Mouse (Mus musculus): ENCODE results near the gene Akain1. TPM values are rescaled to one million over a fixed set of nuclear protein-coding genes. Genes with fewer than 3 reads are reported as not detected.

Akain1 gene
- polyA plus RNA-seq, 1 experiment from 2014 or later, result not detected

DNA sequence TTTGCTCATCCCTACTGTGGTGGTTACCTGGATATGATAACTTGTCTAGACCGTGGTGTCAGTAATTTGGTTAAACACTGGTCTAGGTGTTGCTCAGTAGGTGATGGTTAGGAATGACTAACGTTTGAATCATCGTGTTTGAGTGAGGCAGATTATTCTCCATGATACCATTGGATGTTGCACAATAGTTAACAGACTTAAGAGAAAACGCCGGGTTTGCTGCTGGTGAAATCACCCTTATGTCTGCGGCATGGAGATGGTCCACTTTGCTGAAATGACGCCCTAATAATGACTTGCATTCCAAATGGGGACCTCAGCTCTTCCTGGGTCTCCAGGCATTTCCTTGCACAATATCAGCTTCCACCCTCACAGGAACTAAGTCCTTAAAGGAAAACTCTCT is 22.6 kb downstream of the Akain1 start:
- Histone ChIP-seq H3K36me3 (ENCODE audit: inconsistent target) (no peaks in the 10 kb centered on the region), H3K4me3 (ENCODE audit: inconsistent target) (no peak overlapping the region), H3K79me2 (ENCODE audit: inconsistent target) (no peaks in the 10 kb centered on the region), H3K27ac (no peak overlapping the region)
- WGBS (ENCODE audit: missing documents), result 67% methylated on average over 7 of the region's 7 CpGs

GRCm38 (mm10) chr17:69463037-69463436 is 23.9 kb downstream of the Akain1 start:
- H3K27ac ChIP-seq, result no peak overlapping the region
- 96% methylated on average over 3 of the region's 3 CpGs for WGBS (ENCODE audit: missing documents)
- H3K36me3 ChIP-seq (ENCODE audit: inconsistent target), result no peaks in the 10 kb centered on the region
- H3K79me2 ChIP-seq (ENCODE audit: inconsistent target), result no peaks in the 10 kb centered on the region
- no peak overlapping the region for H3K4me3 ChIP-seq (ENCODE audit: inconsistent target)

GRCm38 (mm10) chr17:69471171-69471570 is 32.0 kb downstream of the Akain1 start:
- no peak overlapping the region for H3K27ac ChIP-seq
- no peaks in the 10 kb centered on the region for H3K36me3 ChIP-seq (ENCODE audit: inconsistent target)
- WGBS (ENCODE audit: missing documents), result 58% methylated on average over 10 of the region's 10 CpGs
- no peaks in the 10 kb centered on the region for H3K79me2 ChIP-seq (ENCODE audit: inconsistent target)
- no peak overlapping the region for H3K4me3 ChIP-seq (ENCODE audit: inconsistent target)

GRCm38 (mm10) chr17:69472401-69472800 is 33.3 kb downstream of the Akain1 start:
- no peaks in the 10 kb centered on the region for H3K36me3 ChIP-seq (ENCODE audit: inconsistent target)
- 60% methylated on average over 9 of the region's 9 CpGs for WGBS (ENCODE audit: missing documents)
- no peak overlapping the region for H3K27ac ChIP-seq
- H3K4me3 ChIP-seq (ENCODE audit: inconsistent target), result no peak overlapping the region
- H3K79me2 ChIP-seq (ENCODE audit: inconsistent target), result no peaks in the 10 kb centered on the region

- Histone ChIP-seq H3K79me2 (ENCODE audit: inconsistent target) (no peaks in the 10 kb centered on the region), H3K4me3 (ENCODE audit: inconsistent target) (no peak overlapping the region), H3K27ac (no peak overlapping the region), H3K36me3 (ENCODE audit: inconsistent target) (no peaks in the 10 kb centered on the region)
- WGBS (ENCODE audit: missing documents), result 87% methylated on average over 4 of the region's 4 CpGs
Observed at GRCm38 (mm10) chr17:69474084-69474483, 35.0 kb downstream of the Akain1 start.

- no peak overlapping the region for H3K27ac ChIP-seq
- WGBS (ENCODE audit: missing documents), result under 1% methylated on average over 20 of the region's 20 CpGs
- H3K36me3 ChIP-seq (ENCODE audit: inconsistent target), result no peaks in the 10 kb centered on the region
- H3K4me3 ChIP-seq (ENCODE audit: inconsistent target), result no peak overlapping the region
- no peaks in the 10 kb centered on the region for H3K79me2 ChIP-seq (ENCODE audit: inconsistent target)
Observed at GRCm38 (mm10) chr17:69475423-69475822, 36.3 kb downstream of the Akain1 start.

- WGBS (ENCODE audit: missing documents), result 39% methylated on average over 2 of the region's 2 CpGs
- Histone ChIP-seq H3K4me3 (ENCODE audit: inconsistent target) (no peak overlapping the region), H3K79me2 (ENCODE audit: inconsistent target) (no peaks in the 10 kb centered on the region), H3K27ac (no peak overlapping the region), H3K36me3 (ENCODE audit: inconsistent target) (no peaks in the 10 kb centered on the region)
Observed at GRCm38 (mm10) chr17:69477526-69477925, 38.4 kb downstream of the Akain1 start.

DNA sequence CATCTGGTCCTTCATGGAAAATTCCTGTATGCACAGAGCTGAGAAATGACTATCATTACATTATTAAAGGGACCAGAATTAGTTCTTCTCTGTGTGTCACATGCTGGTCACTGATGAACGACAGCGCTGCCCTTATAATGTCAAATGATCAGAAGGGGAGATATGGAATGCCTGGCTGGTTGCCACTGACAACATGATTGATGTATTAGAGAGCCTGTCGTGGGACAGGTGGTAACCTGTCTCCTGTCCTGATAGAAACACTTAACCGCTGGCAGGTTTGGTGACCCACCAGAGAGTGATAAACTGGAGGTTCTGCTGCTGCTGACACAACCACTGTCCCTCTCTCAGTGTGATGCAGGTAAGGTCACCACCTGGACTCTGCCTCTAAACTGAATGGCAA is 40.1 kb downstream of the Akain1 start:
- Histone ChIP-seq H3K4me3 (ENCODE audit: inconsistent target) (no peak overlapping the region), H3K27ac (no peak overlapping the region), H3K36me3 (ENCODE audit: inconsistent target) (no peaks in the 10 kb centered on the region), H3K79me2 (ENCODE audit: inconsistent target) (no peaks in the 10 kb centered on the region)
- WGBS (ENCODE audit: missing documents), result 85% methylated on average over 4 of the region's 4 CpGs

- 85% methylated on average over 12 of the region's 12 CpGs for WGBS (ENCODE audit: missing documents)
- H3K79me2 ChIP-seq (ENCODE audit: inconsistent target), result no peaks in the 10 kb centered on the region
- no peak overlapping the region for H3K27ac ChIP-seq
- H3K4me3 ChIP-seq (ENCODE audit: inconsistent target), result no peak overlapping the region
- H3K36me3 ChIP-seq (ENCODE audit: inconsistent target), result no peaks in the 10 kb centered on the region
Observed at GRCm38 (mm10) chr17:69487116-69487515, 48.0 kb downstream of the Akain1 start.

DNA sequence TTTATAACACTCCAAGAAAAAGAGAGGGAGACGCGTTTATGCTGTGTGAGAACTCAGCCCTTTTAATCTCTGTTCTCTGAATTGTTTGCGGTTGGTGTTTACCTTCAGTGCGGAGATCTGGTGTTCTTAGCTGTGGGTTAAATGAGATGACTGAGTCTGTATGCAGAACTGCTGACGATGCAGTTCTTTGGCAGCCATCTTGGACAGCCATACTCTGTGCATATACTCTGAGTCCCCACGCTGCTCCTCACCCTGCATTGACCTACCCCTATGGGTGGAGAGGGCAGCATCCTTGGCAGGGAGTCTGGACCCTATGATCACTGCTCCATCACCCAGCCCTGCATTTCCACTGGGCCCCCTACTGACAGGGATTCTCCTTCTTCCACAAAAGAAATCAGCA is 48.8 kb downstream of the Akain1 start:
- H3K27ac ChIP-seq, result no peak overlapping the region
- WGBS (ENCODE audit: missing documents), result 92% methylated on average over 6 of the region's 6 CpGs
- no peaks in the 10 kb centered on the region for H3K36me3 ChIP-seq (ENCODE audit: inconsistent target)
- no peak overlapping the region for H3K4me3 ChIP-seq (ENCODE audit: inconsistent target)
- H3K79me2 ChIP-seq (ENCODE audit: inconsistent target), result no peaks in the 10 kb centered on the region

GRCm38 (mm10) chr17:69488826-69489225 is 49.7 kb downstream of the Akain1 start:
- Histone ChIP-seq H3K4me3 (ENCODE audit: inconsistent target) (no peak overlapping the region), H3K27ac (no peak overlapping the region)
- 100% methylated on average over 5 of the region's 5 CpGs for WGBS (ENCODE audit: missing documents)

GRCm38 (mm10) chr17:69492368-69492767 is 53.2 kb downstream of the Akain1 start:
- H3K4me3 ChIP-seq (ENCODE audit: inconsistent target), result no peak overlapping the region
- 84% methylated on average over 5 of the region's 6 CpGs for WGBS (ENCODE audit: missing documents)
- no peaks in the 10 kb centered on the region for H3K36me3 ChIP-seq (ENCODE audit: inconsistent target)
- H3K79me2 ChIP-seq (ENCODE audit: inconsistent target), result no peaks in the 10 kb centered on the region
- no peak overlapping the region for H3K27ac ChIP-seq

More at GRCm38 (mm10) chr17:69488826-69489225, 49.7 kb downstream of the Akain1 start:
- Histone ChIP-seq H3K79me2 (ENCODE audit: inconsistent target) (no peaks in the 10 kb centered on the region), H3K36me3 (ENCODE audit: inconsistent target) (no peaks in the 10 kb centered on the region)

DNA sequence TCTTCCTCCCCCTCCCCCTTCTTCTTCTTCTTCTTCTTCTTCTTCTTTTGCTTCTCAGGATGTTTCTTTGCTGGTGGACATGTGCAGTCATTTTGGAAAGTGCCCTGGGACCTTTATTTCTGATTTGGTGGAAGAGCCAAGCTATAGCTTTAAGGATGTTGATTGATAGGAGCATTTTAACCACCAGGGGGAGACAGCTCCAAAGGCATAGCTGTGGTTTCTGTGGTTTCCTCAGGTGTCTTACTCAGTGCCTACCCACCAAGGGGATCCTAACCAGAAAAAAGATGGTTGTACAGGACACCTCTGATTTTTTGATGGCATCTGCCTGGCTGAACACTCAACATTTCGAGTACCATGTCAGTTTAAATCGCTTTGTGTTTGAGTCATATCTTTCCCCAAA is 56.4 kb downstream of the Akain1 start:
- Histone ChIP-seq H3K36me3 (ENCODE audit: inconsistent target) (no peaks in the 10 kb centered on the region), H3K27ac (no peak overlapping the region), H3K4me3 (ENCODE audit: inconsistent target) (no peak overlapping the region), H3K79me2 (ENCODE audit: inconsistent target) (no peaks in the 10 kb centered on the region)
- WGBS (ENCODE audit: missing documents), result 51% methylated on average over 2 of the region's 2 CpGs

- no peaks in the 10 kb centered on the region for H3K79me2 ChIP-seq (ENCODE audit: inconsistent target)
- no peak overlapping the region for H3K4me3 ChIP-seq (ENCODE audit: inconsistent target)
- 73% methylated on average over 3 of the region's 3 CpGs for WGBS (ENCODE audit: missing documents)
- no peaks in the 10 kb centered on the region for H3K36me3 ChIP-seq (ENCODE audit: inconsistent target)
- no peak overlapping the region for H3K27ac ChIP-seq
Observed at GRCm38 (mm10) chr17:69496125-69496524, 57.0 kb downstream of the Akain1 start.

GRCm38 (mm10) chr17:69497315-69497714 is 58.2 kb downstream of the Akain1 start:
- 88% methylated on average over 4 of the region's 4 CpGs for WGBS (ENCODE audit: missing documents)
- H3K36me3 ChIP-seq (ENCODE audit: inconsistent target), result no peaks in the 10 kb centered on the region
- H3K79me2 ChIP-seq (ENCODE audit: inconsistent target), result no peaks in the 10 kb centered on the region
- H3K4me3 ChIP-seq (ENCODE audit: inconsistent target), result no peak overlapping the region
- H3K27ac ChIP-seq, result no peak overlapping the region

GRCm38 (mm10) chr17:69498913-69499312 is 59.8 kb downstream of the Akain1 start:
- Histone ChIP-seq H3K27ac (no peak overlapping the region), H3K79me2 (ENCODE audit: inconsistent target) (no peaks in the 10 kb centered on the region), H3K36me3 (ENCODE audit: inconsistent target) (no peaks in the 10 kb centered on the region), H3K4me3 (ENCODE audit: inconsistent target) (no peak overlapping the region)
- WGBS (ENCODE audit: missing documents), result 60% methylated on average over 2 of the region's 2 CpGs

All from macrophage (primary cell).